Mouse (Mus musculus): Measurements from ENCODE around the gene Stk38l. TPM values are rescaled to one million over a fixed set of nuclear protein-coding genes. Genes with fewer than 3 reads are reported as not detected.

The Stk38l gene
- polyA plus RNA-seq, 2 experiments = 1.7 to 4.4 TPM

- H3K4me2 ChIP-seq (ENCODE audit: low read depth) = no peak overlapping the region
- TF ChIP-seq CTCF (IDR thresholded peaks at IDR 0.05; ENCODE audit: low read depth) (no peak), EP300 (IDR thresholded peaks at IDR 0.05; ENCODE audit: low read depth) (no peak)
- H3K4me3 ChIP-seq (ENCODE audit: insufficient read depth in 1 of 2, low read depth in 2 of 2, low read length in 2 of 2) = no peak overlapping the region
- H3K27me3 ChIP-seq (ENCODE audit: control insufficient read depth, insufficient read depth, low read length) = no peaks in the 10 kb centered on the region
- ATAC-seq (ENCODE audit: insufficient read depth) (no peak), DNase-seq (ENCODE audit: low read depth in 3 of 3, low spot score in 3 of 3) (no peak)
- no peak overlapping the region for H3K9ac ChIP-seq (replicated peaks)
- no peaks in the 10 kb centered on the region for H3K36me3 ChIP-seq (replicated peaks; ENCODE audit: control insufficient read depth, insufficient read depth, low read depth)
- no peaks in the 10 kb centered on the region for H3K4me1 ChIP-seq (replicated peaks; ENCODE audit: control insufficient read depth in 2 of 2, insufficient read depth in 2 of 2, low read length in 1 of 2)
- WGBS (ENCODE audit: insufficient replicate concordance) = 71% methylated on average over 4 of the region's 4 CpGs
- H3K9me3 ChIP-seq (ENCODE audit: control insufficient read depth, low read length) = no peaks in the 10 kb centered on the region
- no peak overlapping the region for H3K27ac ChIP-seq
Observed at GRCm38 (mm10) chr6:146698376-146698775, 26.4 kb upstream of the Stk38l start.

GRCm38 (mm10) chr6:146700461-146700860 lies 24.3 kb upstream of the Stk38l start:
- no peaks in the 10 kb centered on the region for H3K27me3 ChIP-seq (ENCODE audit: control insufficient read depth, insufficient read depth, low read length)
- H3K4me3 ChIP-seq (ENCODE audit: insufficient read depth in 1 of 2, low read depth in 2 of 2, low read length in 2 of 2) = no peak overlapping the region
- no peaks in the 10 kb centered on the region for H3K4me1 ChIP-seq (replicated peaks; ENCODE audit: control insufficient read depth in 2 of 2, insufficient read depth in 2 of 2, low read length in 1 of 2)
- no peak for ATAC-seq (ENCODE audit: insufficient read depth)
- no peak overlapping the region for H3K9ac ChIP-seq (replicated peaks)
- no peak overlapping the region for H3K27ac ChIP-seq
- 77% methylated on average over 1 of the region's 1 CpGs for WGBS (ENCODE audit: insufficient replicate concordance)
- TF ChIP-seq CTCF (IDR thresholded peaks at IDR 0.05; ENCODE audit: low read depth) (no peak), EP300 (IDR thresholded peaks at IDR 0.05; ENCODE audit: low read depth) (no peak)
- H3K4me2 ChIP-seq (ENCODE audit: low read depth) = no peak overlapping the region
- no peaks in the 10 kb centered on the region for H3K9me3 ChIP-seq (ENCODE audit: control insufficient read depth, low read length)
- no peaks in the 10 kb centered on the region for H3K36me3 ChIP-seq (replicated peaks; ENCODE audit: control insufficient read depth, insufficient read depth, low read depth)
- no peak for DNase-seq (ENCODE audit: low read depth in 3 of 3, low spot score in 3 of 3)

GRCm38 (mm10) chr6:146702126-146702881 lies 22.5 kb upstream of the Stk38l start:
- H3K27me3 ChIP-seq (ENCODE audit: control insufficient read depth, insufficient read depth, low read length) = no peaks in the 10 kb centered on the region
- H3K4me1 ChIP-seq (replicated peaks; ENCODE audit: control insufficient read depth in 2 of 2, insufficient read depth in 2 of 2, low read length in 1 of 2) = no peaks in the 10 kb centered on the region
- no peak overlapping the region for H3K4me2 ChIP-seq (ENCODE audit: low read depth)
- no peak overlapping the region for H3K4me3 ChIP-seq (ENCODE audit: insufficient read depth in 1 of 2, low read depth in 2 of 2, low read length in 2 of 2)
- TF ChIP-seq CTCF (IDR thresholded peaks at IDR 0.05; ENCODE audit: low read depth) (no peak), EP300 (IDR thresholded peaks at IDR 0.05; ENCODE audit: low read depth) (no peak)
- no peaks in the 10 kb centered on the region for H3K9me3 ChIP-seq (ENCODE audit: control insufficient read depth, low read length)
- no peak overlapping the region for H3K9ac ChIP-seq (replicated peaks)
- H3K36me3 ChIP-seq (replicated peaks; ENCODE audit: control insufficient read depth, insufficient read depth, low read depth) = no peaks in the 10 kb centered on the region
- DNase-seq (ENCODE audit: low read depth in 3 of 3, low spot score in 3 of 3) (no peak), ATAC-seq (ENCODE audit: insufficient read depth) (no peak)
- WGBS (ENCODE audit: insufficient replicate concordance) = 31% methylated on average over 11 of the region's 11 CpGs
- no peak overlapping the region for H3K27ac ChIP-seq

GRCm38 (mm10) chr6:146703351-146703750 lies 21.4 kb upstream of the Stk38l start:
- no peak overlapping the region for H3K4me2 ChIP-seq (ENCODE audit: low read depth)
- H3K27ac ChIP-seq = no peak overlapping the region
- no peak for ATAC-seq (ENCODE audit: insufficient read depth)
- H3K9ac ChIP-seq (replicated peaks) = no peak overlapping the region
- H3K9me3 ChIP-seq (ENCODE audit: control insufficient read depth, low read length) = no peaks in the 10 kb centered on the region
- no peaks in the 10 kb centered on the region for H3K36me3 ChIP-seq (replicated peaks; ENCODE audit: control insufficient read depth, insufficient read depth, low read depth)
- whole genome bisulfite sequencing (ENCODE audit: insufficient replicate concordance) = 58% methylated on average over 3 of the region's 3 CpGs
- H3K4me3 ChIP-seq (ENCODE audit: insufficient read depth in 1 of 2, low read depth in 2 of 2, low read length in 2 of 2) = no peak overlapping the region
- no peaks in the 10 kb centered on the region for H3K27me3 ChIP-seq (ENCODE audit: control insufficient read depth, insufficient read depth, low read length)
- H3K4me1 ChIP-seq (replicated peaks; ENCODE audit: control insufficient read depth in 2 of 2, insufficient read depth in 2 of 2, low read length in 1 of 2) = no peaks in the 10 kb centered on the region
- no peak for TF ChIP-seq CTCF (IDR thresholded peaks at IDR 0.05; ENCODE audit: low read depth)
- DNase-seq (ENCODE audit: low read depth in 3 of 3, low spot score in 3 of 3) = no peak

- DNase-seq (ENCODE audit: low read depth in 3 of 3, low spot score in 3 of 3) (no peak), ATAC-seq (ENCODE audit: insufficient read depth) (no peak)
- H3K9ac ChIP-seq (replicated peaks) = no peak overlapping the region
- no peak overlapping the region for H3K4me3 ChIP-seq (ENCODE audit: insufficient read depth in 1 of 2, low read depth in 2 of 2, low read length in 2 of 2)
- H3K36me3 ChIP-seq (replicated peaks; ENCODE audit: control insufficient read depth, insufficient read depth, low read depth) = no peaks in the 10 kb centered on the region
- H3K27ac ChIP-seq = no peak overlapping the region
- 64% methylated on average over 1 of the region's 1 CpGs for WGBS (ENCODE audit: insufficient replicate concordance)
- no peaks in the 10 kb centered on the region for H3K9me3 ChIP-seq (ENCODE audit: control insufficient read depth, low read length)
- TF ChIP-seq EP300 (IDR thresholded peaks at IDR 0.05; ENCODE audit: low read depth) (no peak), CTCF (IDR thresholded peaks at IDR 0.05; ENCODE audit: low read depth) (no peak)
- no peaks in the 10 kb centered on the region for H3K4me1 ChIP-seq (replicated peaks; ENCODE audit: control insufficient read depth in 2 of 2, insufficient read depth in 2 of 2, low read length in 1 of 2)
- H3K27me3 ChIP-seq (ENCODE audit: control insufficient read depth, insufficient read depth, low read length) = no peaks in the 10 kb centered on the region
- no peak overlapping the region for H3K4me2 ChIP-seq (ENCODE audit: low read depth)
Observed at GRCm38 (mm10) chr6:146705631-146706030, 19.2 kb upstream of the Stk38l start.
